Mouse (Mus musculus): Measurements from ENCODE around the gene Agbl1. TPM values are rescaled to one million over a fixed set of nuclear protein-coding genes. Genes with fewer than 3 reads are reported as not detected.

Agbl1 gene
- polyA plus RNA-seq (2014; fragmentation: Illumina TruSeq; extraction: RNeasy Lipid Tissue Mini Kit (QIAGEN cat#74804); ENCODE audit: low read depth, low replicate concordance) = not detected

GRCm38 (mm10) chr7:76229311-76229937 is at the start of gene Agbl1:
Gene Agbl1, plus strand, starts transcription at chr7:76229887.

Measured in adrenal gland, adult 10 weeks (tissue).